Mouse (Mus musculus): ENCODE measurements around the gene Alox5. TPM values are rescaled to one million over a fixed set of nuclear protein-coding genes. Genes with fewer than 3 reads are reported as not detected.

The Alox5 gene
- total RNA-seq, 2 experiments from 2014 or later, result 13.3 to 15.6 TPM

GRCm38 (mm10) chr6:116388068-116388467 lies 72.9 kb downstream of the Alox5 start:
- ATAC-seq (replicated peaks; ENCODE audit: poor library complexity, severe bottlenecking), result no peak

- no peak for ATAC-seq (replicated peaks; ENCODE audit: poor library complexity, severe bottlenecking)
These were observed 74.5 kb downstream of the Alox5 start for GRCm38 (mm10) chr6:116386506-116386905.

GRCm38 (mm10) chr6:116386045-116386415 lies 74.9 kb downstream of the Alox5 start:
- no peak for ATAC-seq (replicated peaks; ENCODE audit: poor library complexity, severe bottlenecking)

- no peak for ATAC-seq (replicated peaks; ENCODE audit: poor library complexity, severe bottlenecking)
These were observed 75.6 kb downstream of the Alox5 start for GRCm38 (mm10) chr6:116385194-116386044.

GRCm38 (mm10) chr6:116383582-116383981 lies 77.4 kb downstream of the Alox5 start:
- no peak for ATAC-seq (replicated peaks; ENCODE audit: poor library complexity, severe bottlenecking)

- ATAC-seq (replicated peaks; ENCODE audit: poor library complexity, severe bottlenecking), result 0 out of 2 replicates have a peak, but pooled peaks have one; percentile 35
These were observed 79.4 kb downstream of the Alox5 start for GRCm38 (mm10) chr6:116381605-116382004.

- no peak for ATAC-seq (replicated peaks; ENCODE audit: poor library complexity, severe bottlenecking)
These were observed 80.8 kb downstream of the Alox5 start for GRCm38 (mm10) chr6:116380157-116380556.

- ATAC-seq (replicated peaks; ENCODE audit: poor library complexity, severe bottlenecking), result no peak
These were observed 82.1 kb downstream of the Alox5 start for GRCm38 (mm10) chr6:116378892-116379291.

- ATAC-seq (replicated peaks; ENCODE audit: poor library complexity, severe bottlenecking), result no peak
These were observed 86.4 kb downstream of the Alox5 start for GRCm38 (mm10) chr6:116374618-116375017.

GRCm38 (mm10) chr6:116374136-116374535 lies 86.8 kb downstream of the Alox5 start:
- ATAC-seq (replicated peaks; ENCODE audit: poor library complexity, severe bottlenecking), result no peak

GRCm38 (mm10) chr6:116371500-116371899 lies 89.5 kb downstream of the Alox5 start:
- ATAC-seq (replicated peaks; ENCODE audit: poor library complexity, severe bottlenecking), result no peak

GRCm38 (mm10) chr6:116370216-116370976 lies 90.6 kb downstream of the Alox5 start:
- no peak for ATAC-seq (replicated peaks; ENCODE audit: poor library complexity, severe bottlenecking)

GRCm38 (mm10) chr6:116369811-116370210 lies 91.2 kb downstream of the Alox5 start:
- ATAC-seq (replicated peaks; ENCODE audit: poor library complexity, severe bottlenecking), result no peak

- ATAC-seq (replicated peaks; ENCODE audit: poor library complexity, severe bottlenecking), result no peak
These were observed 93.0 kb downstream of the Alox5 start for GRCm38 (mm10) chr6:116367971-116368370.

- ATAC-seq (replicated peaks; ENCODE audit: poor library complexity, severe bottlenecking), result no peak
These were observed 99.0 kb downstream of the Alox5 start for GRCm38 (mm10) chr6:116361993-116362392.

- no peak for ATAC-seq (replicated peaks; ENCODE audit: poor library complexity, severe bottlenecking)
These were observed 99.5 kb downstream of the Alox5 start for GRCm38 (mm10) chr6:116361463-116361862.

Other genes with a start within 250 kb of the Alox5 start
- 19.9 and 32.7 TPM in 2 replicates for gene Zfand4, start 197.0 kb downstream of the Alox5 start, total RNA-seq (2014; fragmentation: Nextera tagmentation)
- 15.3 and 16.3 TPM in 2 replicates for gene Zfand4, start 197.0 kb downstream of the Alox5 start, total RNA-seq (2017)
- 13.4 and 22.4 TPM in 2 replicates for gene March8, start 123.2 kb downstream of the Alox5 start, total RNA-seq (2014; fragmentation: Nextera tagmentation)
- gene March8, start 123.2 kb downstream of the Alox5 start, total RNA-seq (2017), result 15.9 and 19.3 TPM in 2 replicates
- not detected in 2 replicates for gene Olfr211, start 27.9 kb upstream of the Alox5 start, total RNA-seq (2014; fragmentation: Nextera tagmentation)
- gene Olfr211, start 27.9 kb upstream of the Alox5 start, total RNA-seq (2017), result not detected in 2 replicates
- gene Olfr212, start 45.3 kb upstream of the Alox5 start, total RNA-seq (2014; fragmentation: Nextera tagmentation), result not detected in 2 replicates
- gene Olfr212, start 45.3 kb upstream of the Alox5 start, total RNA-seq (2017), result not detected in 2 replicates
- not detected in 2 replicates for gene Olfr213, start 77.3 kb upstream of the Alox5 start, total RNA-seq (2014; fragmentation: Nextera tagmentation)
- not detected in 2 replicates for gene Olfr213, start 77.3 kb upstream of the Alox5 start, total RNA-seq (2017)
- gene Gm5580, start 90.0 kb upstream of the Alox5 start, total RNA-seq (2014; fragmentation: Nextera tagmentation), result 0.34 TPM in 1 of 2 replicates, not detected in the other
- gene Gm5580, start 90.0 kb upstream of the Alox5 start, total RNA-seq (2017), result 0.36 and 0.39 TPM in 2 replicates
- gene Olfr214, start 93.1 kb upstream of the Alox5 start, total RNA-seq (2014; fragmentation: Nextera tagmentation), result not detected in 2 replicates
- gene Olfr214, start 93.1 kb upstream of the Alox5 start, total RNA-seq (2017), result not detected in 2 replicates
- not detected in 2 replicates for gene Olfr215, start 123.0 kb upstream of the Alox5 start, total RNA-seq (2014; fragmentation: Nextera tagmentation)
- not detected in 2 replicates for gene Olfr215, start 123.0 kb upstream of the Alox5 start, total RNA-seq (2017)
- gene Zfp422, start 167.8 kb upstream of the Alox5 start, total RNA-seq (2014; fragmentation: Nextera tagmentation), result 110 and 113 TPM in 2 replicates
- gene Zfp422, start 167.8 kb upstream of the Alox5 start, total RNA-seq (2017), result 68.6 and 72.0 TPM in 2 replicates
- not detected in 2 replicates for gene Depp1, start 189.4 kb upstream of the Alox5 start, total RNA-seq (2014; fragmentation: Nextera tagmentation)
- not detected in 2 replicates for gene Depp1, start 189.4 kb upstream of the Alox5 start, total RNA-seq (2017)
- 78.9 and 79.9 TPM in 2 replicates for gene Rassf4, start 212.8 kb upstream of the Alox5 start, total RNA-seq (2014; fragmentation: Nextera tagmentation)
- gene Rassf4, start 212.8 kb upstream of the Alox5 start, total RNA-seq (2017), result 41.0 and 46.8 TPM in 2 replicates